Mouse (Mus musculus) forebrain, embryonic 14.5 days (tissue): ENCODE measurements at regions not wholly inside any gene's neighbourhood (a gene's known extent, or its start where the extent isn't known, plus 50 kb on each side); places are given as distances from the start of the nearest gene placed in this dataset.

Experiments used
- ATAC-seq: fragments of 200-750 bp; cut with Nextera tagmentation; 2 replicates; pipeline ENCODE4 v1.8.0; 2017; ENCODE audit warnings: mild to moderate bottlenecking, moderate library complexity
- DNase-seq: peaks from one replicate; pipeline ENCODE4 v3.0.0-alpha.2; 2015; ENCODE audit warnings: low spot score
- H3K27ac ChIP-seq: fragments of 300-500 bp; sonication (generic); 2 replicates; pipeline ENCODE4 v1.5.1; 2014; ENCODE audit warnings: low read depth, mild to moderate bottlenecking, control low read depth, low read length, moderate library complexity
- H3K27me3 ChIP-seq: fragments of 300-500 bp; sonication (generic); replicated peaks from 2 replicates; pipeline ENCODE4 v1.6.1; 2014; ENCODE audit warnings: low read length, control low read depth, mixed read lengths; ENCODE audit not compliant: control insufficient read depth, insufficient read depth
- H3K36me3 ChIP-seq: fragments of 300-500 bp; sonication (generic); 2 replicates; pipeline ENCODE4 v1.6.1; 2014; ENCODE audit warnings: low read length, control low read depth; ENCODE audit not compliant: control insufficient read depth, insufficient read depth
- H3K4me1 ChIP-seq: fragments of 300-500 bp; sonication (generic); 2 replicates; pipeline ENCODE4 v1.6.1; 2014; ENCODE audit warnings: antibody characterized with exemption, low read length, control low read depth; ENCODE audit not compliant: control insufficient read depth, insufficient read depth
- H3K4me2 ChIP-seq: fragments of 300-500 bp; sonication (generic); 2 replicates; pipeline ENCODE4 v1.6.1; 2014; ENCODE audit warnings: mild to moderate bottlenecking, control low read depth, low read length
- H3K4me3 ChIP-seq: fragments of 300-500 bp; sonication (generic); 2 replicates; pipeline ENCODE4 v1.5.1; 2014; ENCODE audit warnings: low read depth, low read length, control low read depth
- H3K9ac ChIP-seq: fragments of 300-500 bp; sonication (generic); 2 replicates; pipeline ENCODE4 v1.6.1; 2014; ENCODE audit warnings: mild to moderate bottlenecking, low read length, control low read depth, moderate library complexity
- H3K9me3 ChIP-seq: fragments of 300-500 bp; sonication (generic); replicated peaks from 2 replicates; pipeline ENCODE4 v1.6.1; 2016; ENCODE audit warnings: low read length, control low read depth, mixed read lengths; ENCODE audit not compliant: control insufficient read depth
- WGBS: fragments of 180-500 bp; shearing (Covaris S2); extraction: QIAGEN DNeasy Blood & Tissue Kit; methylation state at CpG from one replicate; pipeline ENCODE4 v1.1.7; 2014; 5-methylcytosine and 5-hydroxymethylcytosine counted together

GRCm38 (mm10) chr4:82196024-82196647, 509.4 kb downstream of the Nfib start:
- Histone ChIP-seq H3K27ac (no peak overlapping the region), H3K9ac (no peak overlapping the region), H3K36me3 (no peaks in the 10 kb centered on the region), H3K4me2 (no peak overlapping the region), H3K27me3 (no peaks in the 10 kb centered on the region), H3K4me3 (no peak overlapping the region), H3K4me1 (no peaks in the 10 kb centered on the region), H3K9me3 (no peaks in the 10 kb centered on the region)
- no peak for DNase-seq
- 90% methylated on average over 6 of the region's 6 CpGs for WGBS
- ATAC-seq = no peak

- ATAC-seq (no peak), DNase-seq (no peak)
- H3K4me3 ChIP-seq = no peak overlapping the region
- H3K27ac ChIP-seq = no peak overlapping the region
- H3K9me3 ChIP-seq = no peaks in the 10 kb centered on the region
- H3K4me1 ChIP-seq = no peaks in the 10 kb centered on the region
- 85% methylated on average over 5 of the region's 5 CpGs for WGBS
- no peaks in the 10 kb centered on the region for H3K27me3 ChIP-seq
- no peak overlapping the region for H3K4me2 ChIP-seq
- no peak overlapping the region for H3K9ac ChIP-seq
- no peaks in the 10 kb centered on the region for H3K36me3 ChIP-seq
Observed at GRCm38 (mm10) chr4:82193905-82194304, 511.6 kb downstream of the Nfib start.

GRCm38 (mm10) chr4:82186892-82187291, 518.7 kb downstream of the Nfib start:
- Histone ChIP-seq H3K9me3 (no peaks in the 10 kb centered on the region), H3K4me3 (no peak overlapping the region), H3K4me2 (no peak overlapping the region), H3K9ac (no peak overlapping the region), H3K27me3 (no peaks in the 10 kb centered on the region), H3K4me1 (no peaks in the 10 kb centered on the region), H3K27ac (no peak overlapping the region), H3K36me3 (no peaks in the 10 kb centered on the region)
- 100% methylated on average over 3 of the region's 3 CpGs for WGBS
- DNase-seq = no peak
- ATAC-seq = no peak

DNA sequence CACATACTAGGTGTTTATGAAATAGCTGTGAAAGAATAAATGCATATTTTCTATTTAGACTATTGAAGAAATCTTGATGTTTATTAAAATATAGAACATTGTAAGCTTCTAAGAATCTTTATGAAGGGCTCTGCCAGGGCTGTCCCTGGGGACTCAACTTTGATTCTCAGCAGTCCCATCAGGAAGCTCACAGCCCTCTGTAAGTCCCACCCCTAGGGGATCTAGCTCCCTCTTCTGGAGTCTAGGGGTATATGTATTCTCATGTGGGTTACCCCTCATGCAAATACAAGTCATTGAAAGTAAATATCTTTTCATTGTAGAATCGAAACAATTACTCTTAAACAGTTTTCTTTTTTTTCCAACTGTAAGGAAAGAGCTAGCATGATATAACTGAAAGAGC, 521.6 kb downstream of the Nfib start:
- Histone ChIP-seq H3K4me2 (no peak overlapping the region), H3K27me3 (no peaks in the 10 kb centered on the region), H3K4me1 (no peaks in the 10 kb centered on the region), H3K4me3 (no peak overlapping the region), H3K36me3 (no peaks in the 10 kb centered on the region), H3K9me3 (no peaks in the 10 kb centered on the region), H3K9ac (no peak overlapping the region), H3K27ac (no peak overlapping the region)
- WGBS = 95% methylated on average over 1 of the region's 1 CpGs
- ATAC-seq (no peak), DNase-seq (no peak)

GRCm38 (mm10) chr4:82178112-82178511, 527.4 kb downstream of the Nfib start:
- DNase-seq (no peak), ATAC-seq (no peak)
- Histone ChIP-seq H3K9me3 (no peaks in the 10 kb centered on the region), H3K27ac (no peak overlapping the region), H3K9ac (no peak overlapping the region), H3K4me2 (no peak overlapping the region), H3K4me3 (no peak overlapping the region), H3K4me1 (no peaks in the 10 kb centered on the region), H3K36me3 (no peaks in the 10 kb centered on the region), H3K27me3 (no peaks in the 10 kb centered on the region)
- WGBS = 95% methylated on average over 5 of the region's 5 CpGs

DNA sequence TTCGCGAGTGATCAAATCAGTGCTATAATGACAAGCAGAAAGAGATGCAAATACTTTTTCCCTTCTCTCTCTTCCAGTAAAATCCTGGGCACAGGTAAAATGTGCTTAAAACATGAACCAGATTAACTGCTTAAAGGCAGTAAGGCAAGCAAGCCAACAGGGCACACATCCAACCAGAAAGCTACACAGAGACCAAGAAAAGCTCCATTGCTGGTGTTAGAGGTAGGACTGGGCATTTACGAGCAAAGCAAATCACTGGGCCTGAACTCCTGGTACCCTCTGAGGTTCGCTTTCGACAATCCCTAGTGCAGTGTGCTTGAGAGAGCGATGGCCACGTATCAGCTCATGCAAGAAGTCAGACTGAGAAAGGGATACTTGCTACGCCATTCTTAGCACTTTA, 528.8 kb downstream of the Nfib start:
- H3K9ac ChIP-seq = no peak overlapping the region
- H3K27ac ChIP-seq = no peak overlapping the region
- H3K27me3 ChIP-seq = no peaks in the 10 kb centered on the region
- WGBS = 95% methylated on average over 8 of the region's 8 CpGs
- no peaks in the 10 kb centered on the region for H3K9me3 ChIP-seq
- ATAC-seq (no peak), DNase-seq (no peak)
- no peak overlapping the region for H3K4me3 ChIP-seq
- no peaks in the 10 kb centered on the region for H3K4me1 ChIP-seq
- no peak overlapping the region for H3K4me2 ChIP-seq
- H3K36me3 ChIP-seq = no peaks in the 10 kb centered on the region

- no peaks in the 10 kb centered on the region for H3K9me3 ChIP-seq
- no peak overlapping the region for H3K9ac ChIP-seq
- 82% methylated on average over 17 of the region's 17 CpGs for WGBS
- no peak for DNase-seq
- no peak overlapping the region for H3K4me2 ChIP-seq
- ATAC-seq = no peak
- H3K27ac ChIP-seq = no peak overlapping the region
- no peaks in the 10 kb centered on the region for H3K4me1 ChIP-seq
- no peak overlapping the region for H3K4me3 ChIP-seq
- H3K36me3 ChIP-seq = no peaks in the 10 kb centered on the region
- no peaks in the 10 kb centered on the region for H3K27me3 ChIP-seq
Observed at GRCm38 (mm10) chr4:82173461-82174085, 532.0 kb downstream of the Nfib start.

- no peaks in the 10 kb centered on the region for H3K36me3 ChIP-seq
- no peak overlapping the region for H3K27ac ChIP-seq
- no peak overlapping the region for H3K4me3 ChIP-seq
- no peaks in the 10 kb centered on the region for H3K4me1 ChIP-seq
- no peak overlapping the region for H3K4me2 ChIP-seq
- DNase-seq (no peak), ATAC-seq (no peak)
- H3K27me3 ChIP-seq = no peaks in the 10 kb centered on the region
- 74% methylated on average over 4 of the region's 4 CpGs for WGBS
- H3K9me3 ChIP-seq = no peaks in the 10 kb centered on the region
- no peak overlapping the region for H3K9ac ChIP-seq
Observed at GRCm38 (mm10) chr4:82170930-82171329, 534.6 kb downstream of the Nfib start.

- Histone ChIP-seq H3K4me3 (no peak overlapping the region), H3K27ac (no peak overlapping the region), H3K36me3 (no peaks in the 10 kb centered on the region), H3K9me3 (no peaks in the 10 kb centered on the region), H3K27me3 (no peaks in the 10 kb centered on the region), H3K9ac (no peak overlapping the region), H3K4me1 (no peaks in the 10 kb centered on the region), H3K4me2 (no peak overlapping the region)
- ATAC-seq = no peak
- 77% methylated on average over 5 of the region's 5 CpGs for WGBS
- DNase-seq = no peak
Observed at GRCm38 (mm10) chr4:82168032-82168431, 537.5 kb downstream of the Nfib start.
